ENCODE assay signal across 21 mouse cellular contexts in genomic region chr6:8152551-8153361, GRCm38 (mm10). TPM values are rescaled to one million over a fixed set of nuclear protein-coding genes. Genes with fewer than 3 reads are reported as not detected.
DNase-seq lines count a peak whose midpoint lies in the region; ATAC-seq lines count a peak whose summit lies in the region.
"Had no signal": no experiment of that assay in that cellular context is flagged by ENCODE, and none has a peak within 500 bp of the region (broad histone marks: within the 10 kb centered on the region; RNA-seq: fewer than 3 reads in every experiment).

No protein-coding gene starts in this region.

- H3K9me3 ChIP-seq in neural tube, embryonic 11.5 days (ENCODE audit: control insufficient read depth, low read length) = no peaks in the 10 kb centered on the region
- H3K9me3 ChIP-seq in hindbrain, embryonic 15.5 days = no peaks in the 10 kb centered on the region
- H3K9me3 ChIP-seq in midbrain, embryonic 16.5 days (replicated peaks; ENCODE audit: control insufficient read depth, low read length, poor library complexity, severe bottlenecking) = no peaks in the 10 kb centered on the region
- H3K9me3 ChIP-seq: forebrain, embryonic 10.5 days; liver, embryonic 12.5 days; lung, embryonic 15.5 days had no signal

- WGBS in neural tube, embryonic 11.5 days = 63% methylated on average over 10 of the region's 10 CpGs
- 45% methylated on average over 10 of the region's 10 CpGs for WGBS in hindbrain, embryonic 15.5 days
- 42% methylated on average over 10 of the region's 10 CpGs for WGBS in midbrain, embryonic 16.5 days

- H3K36me3 ChIP-seq in neural tube, embryonic 11.5 days (ENCODE audit: control insufficient read depth, insufficient read depth, low read length) = no peaks in the 10 kb centered on the region
- no peaks in the 10 kb centered on the region for H3K36me3 ChIP-seq in hindbrain, embryonic 15.5 days
- no peaks in the 10 kb centered on the region for H3K36me3 ChIP-seq in midbrain, embryonic 16.5 days (ENCODE audit: control insufficient read depth, insufficient read depth, low read length)
- H3K36me3 ChIP-seq: forebrain, embryonic 10.5 days; liver, embryonic 12.5 days; lung, embryonic 15.5 days had no signal

- no peaks in the 10 kb centered on the region for H3K27me3 ChIP-seq in neural tube, embryonic 11.5 days (ENCODE audit: control insufficient read depth, insufficient read depth, low read length)
- H3K27me3 ChIP-seq in hindbrain, embryonic 15.5 days = no peaks in the 10 kb centered on the region
- H3K27me3 ChIP-seq in midbrain, embryonic 16.5 days (ENCODE audit: control insufficient read depth, insufficient read depth, low read depth, low read length) = no peaks in the 10 kb centered on the region
- H3K27me3 ChIP-seq: liver, embryonic 12.5 days; lung, embryonic 15.5 days had no signal

- no peak overlapping the region for H3K4me2 ChIP-seq in neural tube, embryonic 11.5 days (ENCODE audit: low read depth)
- no peak overlapping the region for H3K4me2 ChIP-seq in hindbrain, embryonic 15.5 days
- H3K4me2 ChIP-seq in midbrain, embryonic 16.5 days (ENCODE audit: low read length) = no peak overlapping the region
- H3K4me2 ChIP-seq: liver, embryonic 12.5 days; lung, embryonic 15.5 days had no signal

- peak; percentile 65; the same call in 1 of the 2 replicates for ATAC-seq in neural tube, embryonic 11.5 days (ENCODE audit: insufficient read depth, low FRiP score, low TSS enrichment)
- peak; percentile 72 for ATAC-seq in hindbrain, embryonic 15.5 days (ENCODE audit: low FRiP score, low read depth)
- peak; percentile 81 for ATAC-seq in midbrain, embryonic 16.5 days
- ATAC-seq in cerebellum, adult (ENCODE audit: insufficient number of reproducible peaks, low FRiP score, low TSS enrichment) = no peak
- ATAC-seq: intestine, embryonic 16.5 days; liver, embryonic 12.5 days had no signal

- no peak overlapping the region for H3K9ac ChIP-seq in neural tube, embryonic 11.5 days (ENCODE audit: low read length)
- no peak overlapping the region for H3K9ac ChIP-seq in hindbrain, embryonic 15.5 days
- no peak overlapping the region for H3K9ac ChIP-seq in midbrain, embryonic 16.5 days (ENCODE audit: low read depth, low read length)
- H3K9ac ChIP-seq: liver, embryonic 12.5 days; lung, embryonic 15.5 days had no signal

- DNase-seq in neural tube, embryonic 11.5 days (ENCODE audit: low spot score) = no peak
- no peak for DNase-seq in neural tube, embryonic 10.5 days (ENCODE audit: extremely low spot score, low spot score)
- no peak for DNase-seq in lung, adult 18-20 months
- no peak for DNase-seq in urinary bladder, postnatal 4 days (ENCODE audit: low spot score in 2 of 2)
- DNase-seq: adrenal gland, adult 2 months; B cell, adult 2 months; cerebellum, adult 9-10 months; embryo, embryonic 11 days; gastrocnemius, postnatal 25 days; heart, adult 2 months; heart, postnatal 4 days; kidney, postnatal 4 days; lung, postnatal 4 days; thymus, adult 2 months had no signal

- no peaks in the 10 kb centered on the region for H3K4me1 ChIP-seq in neural tube, embryonic 11.5 days (ENCODE audit: control insufficient read depth, insufficient read depth, low read length)
- no peaks in the 10 kb centered on the region; the same call in 1 of the 2 replicates for H3K4me1 ChIP-seq in hindbrain, embryonic 15.5 days (replicated peaks)
- no peaks in the 10 kb centered on the region for H3K4me1 ChIP-seq in midbrain, embryonic 16.5 days (ENCODE audit: control insufficient read depth, insufficient read depth, low read length)
- H3K4me1 ChIP-seq: liver, embryonic 12.5 days; lung, embryonic 15.5 days had no signal

- H3K27ac ChIP-seq in neural tube, embryonic 11.5 days (ENCODE audit: low read depth, low read length) = no peak overlapping the region
- H3K27ac ChIP-seq in hindbrain, embryonic 15.5 days (replicated peaks) = no peak overlapping the region
- peak overlapping the region; percentile 37; the same call in 1 of the 2 replicates for H3K27ac ChIP-seq in midbrain, embryonic 16.5 days (ENCODE audit: low read length)
- H3K27ac ChIP-seq: forebrain, embryonic 10.5 days; heart, adult 2 months; liver, embryonic 12.5 days; lung, embryonic 15.5 days had no signal

- no peak overlapping the region for H3K4me3 ChIP-seq in neural tube, embryonic 11.5 days (ENCODE audit: low read depth, low read length)
- no peak overlapping the region for H3K4me3 ChIP-seq in hindbrain, embryonic 15.5 days
- H3K4me3 ChIP-seq in midbrain, embryonic 16.5 days (ENCODE audit: low read depth, low read length) = no peak overlapping the region
- H3K4me3 ChIP-seq: forebrain, embryonic 10.5 days; heart, adult 2 months; liver, embryonic 12.5 days; lung, embryonic 15.5 days had no signal

RNA-seq across cellular contexts. Expression of gene Col28a1, which starts 39.7 kb away (rescaled TPM):
- polyA plus RNA-seq in neural tube, embryonic 11.5 days (2014; fragmentation: Nextera tagmentation; extraction: Ambion mirVana) = 0.05 and 0.18 TPM in 2 replicates
- polyA plus RNA-seq in hindbrain, embryonic 15.5 days (2015; fragmentation: Nextera tagmentation; extraction: Ambion mirVana) = 1.2 and 2.8 TPM in 2 replicates
- polyA plus RNA-seq in midbrain, embryonic 16.5 days (2015; fragmentation: Nextera tagmentation; extraction: Ambion mirVana) = 0.71 and 0.98 TPM in 2 replicates

RNA-seq across cellular contexts. Expression of gene Mios, which starts 56.3 kb away (rescaled TPM):
- 29.5 and 30.0 TPM in 2 replicates for polyA plus RNA-seq in neural tube, embryonic 11.5 days (2014; fragmentation: Nextera tagmentation; extraction: Ambion mirVana)
- polyA plus RNA-seq in hindbrain, embryonic 15.5 days (2015; fragmentation: Nextera tagmentation; extraction: Ambion mirVana) = 22.3 and 22.6 TPM in 2 replicates
- polyA plus RNA-seq in midbrain, embryonic 16.5 days (2015; fragmentation: Nextera tagmentation; extraction: Ambion mirVana) = 23.7 and 23.8 TPM in 2 replicates
